Mouse (Mus musculus) bone marrow, adult 2 months (tissue): ENCODE results near the gene Maea. TPM values are rescaled to one million over a fixed set of nuclear protein-coding genes. Genes with fewer than 3 reads are reported as not detected.

ENCODE experiments used
- H3K27ac ChIP-seq: fragments of 200-500 bp; 2 replicates; pipeline ENCODE4 v1.5.1; 2012; ENCODE audit warnings: low read depth, mild to moderate bottlenecking, control low read depth, inconsistent platforms, low read length; ENCODE audit not compliant: control insufficient read depth, poor library complexity, insufficient read depth
- H3K4me1 ChIP-seq: fragments of 200-500 bp; 2 replicates; pipeline ENCODE4 v1.6.1; 2011; ENCODE audit warnings: low read length; ENCODE audit not compliant: control insufficient read depth, insufficient read depth
- H3K4me3 ChIP-seq: fragments of 200-500 bp; replicated peaks from 2 replicates; pipeline ENCODE3; 2011; ENCODE audit warnings: mild to moderate bottlenecking, low read depth, low read length, control low read depth; ENCODE audit not compliant: control insufficient read depth
- CTCF ChIP-seq: fragments of 200-500 bp; IDR thresholded peaks from 2 replicates; pipeline ENCODE4 v1.5.1; 2011; ENCODE audit warnings: low read length, control low read depth; ENCODE audit not compliant: control insufficient read depth, insufficient read depth
- POLR2A ChIP-seq: fragments of 200-500 bp; IDR thresholded peaks from 2 replicates; pipeline ENCODE4 v1.6.1; 2011; ENCODE audit warnings: low read depth, mild to moderate bottlenecking, control low read depth, low read length, borderline replicate concordance; ENCODE audit not compliant: control insufficient read depth
- WGBS: fragments of 180-500 bp; shearing (Covaris S2); methylation state at CpG from one replicate; pipeline ENCODE4 v1.1.7; 2018; 5-methylcytosine and 5-hydroxymethylcytosine counted together
- polyA plus RNA-seq: library from polyadenylated mRNA; stranded (reverse); fragments of >200 nt; gene quantifications from 2 replicates; pipeline ENCODE4 v1.2.4, GENCODE M21; 2011; ENCODE audit warnings: low replicate concordance; ENCODE audit not compliant: missing spikeins, insufficient read depth, insufficient read length

The Maea gene
- polyA plus RNA-seq, 1 experiment: 32.3 TPM

- peak overlapping the region; percentile 71 for H3K4me3 ChIP-seq
- H3K27ac ChIP-seq: peak overlapping the region; percentile 83
- peaks cover 8% of the 10 kb centered on the region for H3K4me1 ChIP-seq
- WGBS: 25% methylated on average over 3 of the region's 3 CpGs
- TF ChIP-seq POLR2A (no peak), CTCF (no peak)
These were observed 16.4 kb downstream of the Maea start for GRCm38 (mm10) chr5:33351556-33352272.

GRCm38 (mm10) chr5:33352273-33352645 lies 16.9 kb downstream of the Maea start:
- TF ChIP-seq CTCF (no peak), POLR2A (no peak)
- Histone ChIP-seq H3K4me1 (peaks cover 8% of the 10 kb centered on the region), H3K4me3 (peak overlapping the region; percentile 71), H3K27ac (peak overlapping the region; percentile 83)
- WGBS: 11% methylated on average over 8 of the region's 8 CpGs

GRCm38 (mm10) chr5:33353011-33353410 lies 17.7 kb downstream of the Maea start:
- WGBS: 57% methylated on average over 3 of the region's 3 CpGs
- no peak for TF ChIP-seq POLR2A
- no peak for TF ChIP-seq CTCF
- Histone ChIP-seq H3K4me3 (no peak overlapping the region), H3K27ac (peak overlapping the region; percentile 70; the same call in 1 of the 2 replicates), H3K4me1 (peaks cover 10% of the 10 kb centered on the region)

- no peak overlapping the region for H3K4me3 ChIP-seq
- 58% methylated on average over 1 of the region's 1 CpGs for WGBS
- H3K27ac ChIP-seq: no peak overlapping the region
- H3K4me1 ChIP-seq: peaks cover 12% of the 10 kb centered on the region
- TF ChIP-seq CTCF (no peak), POLR2A (no peak)
These were observed 22.2 kb downstream of the Maea start for GRCm38 (mm10) chr5:33357494-33357893.

- WGBS: 40% methylated on average over 4 of the region's 4 CpGs
- Histone ChIP-seq H3K4me1 (peaks cover 11% of the 10 kb centered on the region), H3K4me3 (no peak overlapping the region), H3K27ac (peak overlapping the region; percentile 55)
- no peak for TF ChIP-seq CTCF
- TF ChIP-seq POLR2A: no peak
These were observed 23.2 kb downstream of the Maea start for GRCm38 (mm10) chr5:33358467-33358866.

- peaks cover 2% of the 10 kb centered on the region; the same call in 1 of the 2 replicates for H3K4me1 ChIP-seq
- TF ChIP-seq POLR2A (no peak), CTCF (no peak)
- 93% methylated on average over 5 of the region's 5 CpGs for WGBS
These were observed 28.0 kb downstream of the Maea start for GRCm38 (mm10) chr5:33363263-33363662.

GRCm38 (mm10) chr5:33368651-33369050 lies 33.3 kb downstream of the Maea start:
- Histone ChIP-seq H3K27ac (no peak overlapping the region), H3K4me3 (no peak overlapping the region), H3K4me1 (peaks cover 7% of the 10 kb centered on the region; the same call in 1 of the 2 replicates)
- WGBS: 88% methylated on average over 4 of the region's 4 CpGs
- TF ChIP-seq CTCF (no peak), POLR2A (no peak)

More at GRCm38 (mm10) chr5:33363263-33363662, 28.0 kb downstream of the Maea start:
- Histone ChIP-seq H3K4me3 (no peak overlapping the region), H3K27ac (no peak overlapping the region)

- no peak overlapping the region for H3K4me3 ChIP-seq
- H3K27ac ChIP-seq: peak overlapping the region; percentile 62; the same call in 1 of the 2 replicates
- H3K4me1 ChIP-seq: peaks cover 7% of the 10 kb centered on the region; the same call in 1 of the 2 replicates
- no peak for TF ChIP-seq POLR2A
- peak; percentile 82 for TF ChIP-seq CTCF
These were observed 35.8 kb downstream of the Maea start for GRCm38 (mm10) chr5:33371137-33371536.

- Histone ChIP-seq H3K4me1 (peaks cover 7% of the 10 kb centered on the region; the same call in 1 of the 2 replicates), H3K27ac (peak overlapping the region; percentile 62), H3K4me3 (no peak overlapping the region)
- TF ChIP-seq POLR2A: no peak
- no peak for TF ChIP-seq CTCF
- 74% methylated on average over 4 of the region's 4 CpGs for WGBS
These were observed 36.4 kb downstream of the Maea start for GRCm38 (mm10) chr5:33371668-33372067.
